Mouse (Mus musculus) embryonic fibroblast, embryonic 13.5 days (primary cell): ENCODE data around the gene Sfmbt1.

ENCODE experiments used
- CTCF ChIP-seq: IDR thresholded peaks from 2 replicates; pipeline ENCODE4 v1.5.1; 2011; ENCODE audit warnings: mild to moderate bottlenecking, control low read depth, low read length, moderate library complexity, borderline replicate concordance; ENCODE audit not compliant: insufficient read depth
- POLR2A ChIP-seq: IDR thresholded peaks from 2 replicates; pipeline ENCODE4 v1.6.1; 2011; ENCODE audit warnings: low read depth, mild to moderate bottlenecking, control low read depth, low read length, moderate library complexity

GRCm38 (mm10) chr14:30856885-30857507 is 142.3 kb downstream of the Sfmbt1 start:
- no peak for TF ChIP-seq POLR2A
- TF ChIP-seq CTCF = no peak
